Mouse (Mus musculus) MN1 (cell line): ENCODE results near the gene Foxa2.

Experiments
- DNase-seq: peaks from one replicate; pipeline ENCODE4 v3.0.0-alpha.2; 2016; ENCODE audit warnings: low spot score

Foxa2 gene

DNA sequence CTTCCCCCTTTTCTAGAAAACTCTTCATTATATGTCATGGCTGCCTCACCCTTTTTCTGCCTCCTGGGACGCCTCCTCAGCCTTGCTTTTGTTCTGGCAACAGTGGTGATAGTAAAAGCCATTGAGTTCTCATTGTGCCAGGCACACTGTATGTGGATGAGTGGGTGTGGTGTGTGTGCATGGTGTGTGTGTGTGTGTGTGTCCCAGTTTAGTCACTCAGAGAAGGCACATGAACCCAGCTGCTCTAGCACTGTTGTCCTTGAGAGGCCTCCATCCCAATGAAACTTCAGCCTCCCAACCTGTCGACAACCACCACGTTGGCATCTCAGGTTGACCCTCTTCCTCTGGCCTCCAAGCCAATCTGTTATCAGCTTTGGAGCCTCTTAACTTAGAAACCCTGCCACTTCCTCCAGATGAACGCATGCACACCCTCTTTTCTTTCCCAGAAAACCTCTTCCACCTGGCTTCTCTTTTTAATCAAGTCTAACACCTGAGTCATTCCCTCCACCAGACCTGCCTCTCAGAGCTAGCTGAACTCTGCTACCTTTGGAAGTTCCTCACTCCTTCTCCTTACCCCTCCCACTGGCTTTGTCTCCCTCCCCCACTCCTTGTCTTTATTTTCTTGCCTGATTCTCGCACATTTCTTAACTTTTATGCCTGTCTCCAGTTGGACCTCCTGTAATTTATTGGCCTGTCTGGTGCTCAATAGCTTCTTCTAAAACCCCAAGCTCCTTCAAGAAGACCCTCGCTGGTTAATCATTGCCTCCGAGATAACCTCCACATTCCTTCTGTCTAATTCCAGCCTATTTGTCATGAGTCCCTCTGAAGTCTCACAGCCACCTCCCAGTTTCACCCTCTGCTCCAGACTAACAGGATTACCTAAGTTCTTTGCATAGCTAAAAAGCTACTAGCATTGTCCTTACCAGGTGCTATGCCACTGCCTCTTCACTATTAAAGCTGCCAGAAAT is 41.9 kb downstream of the Foxa2 start:
- no peak for DNase-seq

DNA sequence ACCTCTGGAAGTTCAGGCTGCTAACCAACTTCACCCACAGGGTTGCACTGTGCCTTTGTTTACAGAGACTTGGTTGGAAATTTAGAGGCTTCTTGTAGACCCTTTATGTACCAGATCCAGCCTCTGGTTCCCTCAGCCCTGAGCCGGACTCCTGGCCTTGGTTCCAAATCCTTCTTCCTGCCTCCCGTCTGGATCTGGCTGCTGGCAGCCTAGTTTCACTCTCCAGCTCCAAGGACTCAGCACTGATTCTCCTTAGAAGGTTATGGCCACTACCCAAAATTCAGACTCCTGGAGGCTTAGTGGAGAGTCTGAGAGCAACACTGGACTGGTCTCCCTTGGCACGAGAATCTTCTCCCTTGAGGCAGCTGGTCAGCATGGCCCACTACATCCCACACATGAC is 43.3 kb downstream of the Foxa2 start:
- no peak for DNase-seq

DNA sequence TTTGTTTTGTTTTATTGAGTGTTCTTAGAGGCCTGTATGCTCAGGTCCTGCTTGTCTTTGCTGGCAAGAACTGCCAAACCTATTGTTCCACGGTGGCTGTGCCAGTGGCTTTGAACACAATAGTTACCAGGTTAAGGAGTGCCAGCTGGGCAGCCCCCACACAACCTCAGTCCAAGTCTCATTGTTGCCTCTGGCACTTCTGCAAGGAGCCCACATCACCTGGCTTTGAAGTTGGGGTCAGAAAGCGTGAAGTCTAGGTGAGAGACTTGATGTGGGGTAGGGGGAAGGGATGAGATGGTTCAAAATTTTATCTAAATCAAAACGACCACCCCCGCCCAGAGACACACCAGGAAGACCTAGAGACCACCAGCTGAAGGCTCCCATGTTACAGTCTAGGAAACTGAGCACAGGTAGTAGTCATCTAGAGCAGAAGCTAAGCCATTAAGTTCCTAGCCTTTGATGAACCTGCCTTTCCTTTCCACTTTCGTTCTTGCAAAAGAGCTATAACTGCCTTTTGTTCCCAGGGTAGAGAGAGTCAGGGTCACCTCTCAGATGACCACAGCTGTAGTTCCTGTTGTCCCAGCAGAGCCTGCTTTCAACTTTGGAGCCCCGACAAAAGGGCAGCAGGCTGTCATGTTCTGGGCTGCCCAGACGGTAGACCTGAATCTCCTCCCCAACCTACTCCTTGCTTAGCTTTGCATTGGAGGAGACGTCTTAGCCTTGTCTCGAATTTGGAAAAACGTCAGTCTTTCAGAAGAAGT is 48.4 kb downstream of the Foxa2 start:
- DNase-seq: no peak

- DNase-seq: no peak
Observed at GRCm38 (mm10) chr2:147996781-147997180, 50.0 kb downstream of the Foxa2 start.

- DNase-seq: no peak
Observed at GRCm38 (mm10) chr2:147993821-147994220, 52.9 kb downstream of the Foxa2 start.

DNA sequence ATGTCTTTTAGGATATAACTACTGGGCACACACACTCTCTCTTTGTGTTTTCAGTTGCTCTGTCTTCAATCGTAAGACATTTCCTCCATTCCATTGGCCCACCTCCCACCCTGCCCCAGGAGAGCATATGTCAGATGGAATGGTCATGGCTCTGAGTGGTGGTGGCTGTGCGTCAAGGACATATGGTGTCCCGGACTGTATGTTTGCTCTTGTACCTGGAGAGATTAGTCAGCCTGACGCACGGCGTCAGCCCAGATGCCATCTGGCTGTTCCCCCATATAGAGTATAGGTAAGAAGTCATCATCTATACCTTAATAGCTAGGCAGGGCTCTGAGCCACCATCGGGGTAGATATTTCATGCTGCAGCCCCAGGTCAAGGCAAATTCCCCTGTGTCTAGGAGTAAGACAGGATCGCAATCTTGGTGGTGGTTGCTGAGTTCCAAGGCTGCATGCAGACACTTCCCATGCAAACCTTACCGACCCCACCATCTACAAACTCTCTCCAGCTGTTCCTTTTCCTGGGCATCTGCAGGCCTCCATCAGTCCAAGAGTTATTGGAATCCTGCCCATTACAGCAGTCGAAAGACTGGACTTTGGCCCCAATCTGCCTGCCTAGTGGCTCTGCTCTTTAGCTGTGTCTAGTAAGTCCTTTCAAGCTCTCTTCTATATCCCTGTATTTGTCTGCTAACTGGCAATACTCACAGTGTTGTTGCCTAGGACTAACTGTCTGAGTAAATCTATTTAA is 53.7 kb downstream of the Foxa2 start:
- DNase-seq: no peak
